Mouse (Mus musculus) Patski (cell line): ENCODE results near the gene 2410004B18Rik. TPM values are rescaled to one million over a fixed set of nuclear protein-coding genes. Genes with fewer than 3 reads are reported as not detected.

Experiments used
- ATAC-seq: fragments of 100-300 bp; one replicate; pipeline ENCODE4 v1.8.0; 2021
- CTCF ChIA-PET: fragments of 350-600 bp; sonication (Branson Sonifier 250); formaldehyde crosslinking; loops from one replicate; lab custom pipeline; 2022; ENCODE audit warnings: inconsistent platforms; lab: Charles Lee
- POLR2A ChIA-PET: fragments of 350-600 bp; sonication (Branson Sonifier 250); formaldehyde crosslinking; loops from one replicate; lab custom pipeline; 2022; ENCODE audit warnings: antibody characterized with exemption, inconsistent platforms; lab: Charles Lee
- DNase-seq: peaks from one replicate; pipeline ENCODE4 v3.0.0-alpha.2; 2011; ENCODE audit warnings: low read depth, low spot score
- H3K27me3 ChIP-seq: fragments of 371-371 bp; one replicate; pipeline ENCODE4 v1.5.1; 2021
- CTCF ChIP-seq: fragments of 100-300 bp; IDR thresholded peaks from one replicate; pipeline ENCODE4 v1.5.1; 2021
- in situ Hi-C: fragments of 300-500 bp; cut with MboI; formaldehyde crosslinking; loops from 3 replicates; pipeline ENCODE4 v1.11.1; 2018; ENCODE audit warnings: low pct_unique_long_range_greater_than_20kb, mixed read lengths
- polyA plus RNA-seq: library from polyadenylated mRNA; unstranded; gene quantifications from one replicate; pipeline ENCODE4 v1.2.3, GENCODE M21; 2021

Gene 2410004B18Rik
- polyA plus RNA-seq, 1 experiment from 2014 or later: 44.8 TPM

- DNase-seq (no peak), ATAC-seq (no peak)
- in situ Hi-C loops: no loop called here
- no peak for TF ChIP-seq CTCF
- ChIA-PET CTCF (interaction anchor here (0.6 kb wide), 1 partner anchor 526 kb away, joined by 3 read pairs; no protein-coding TSS in a partner anchor), POLR2A (no interaction called here)
- no peaks in the 10 kb centered on the region for H3K27me3 ChIP-seq
These were observed 55.8 kb downstream of the 2410004B18Rik start for GRCm38 (mm10) chr3:145993481-145994201.

Other genes starting within 250 kb of the 2410004B18Rik start
- gene Ddah1, start 179.3 kb upstream of the 2410004B18Rik start, polyA plus RNA-seq: 138 TPM
- gene Bcl10, start 15.2 kb upstream of the 2410004B18Rik start, polyA plus RNA-seq: 51.4 TPM
- gene Syde2, start 49.9 kb downstream of the 2410004B18Rik start, polyA plus RNA-seq: 11.1 TPM
- gene Wdr63, start 170.1 kb downstream of the 2410004B18Rik start, polyA plus RNA-seq: 0.17 TPM
- gene Mcoln3, start 179.4 kb downstream of the 2410004B18Rik start, polyA plus RNA-seq: 0.04 TPM
- gene Mcoln2, start 211.8 kb downstream of the 2410004B18Rik start, polyA plus RNA-seq: 0.03 TPM